Mouse (Mus musculus) forebrain, embryonic 13.5 days (tissue): ENCODE results near the gene Abl1. TPM values are rescaled to one million over a fixed set of nuclear protein-coding genes. Genes with fewer than 3 reads are reported as not detected.

Experiments used
- ATAC-seq: fragments of 200-750 bp; cut with Nextera tagmentation; 2 replicates; pipeline ENCODE4 v1.8.0; 2017
- H3K27ac ChIP-seq: fragments of 300-500 bp; sonication (generic); 2 replicates; pipeline ENCODE4 v1.5.1; 2015; ENCODE audit warnings: inconsistent platforms, mild to moderate bottlenecking, moderate library complexity
- H3K27me3 ChIP-seq: fragments of 300-500 bp; sonication (generic); 2 replicates; pipeline ENCODE4 v1.6.1; 2015; ENCODE audit warnings: mild to moderate bottlenecking, inconsistent platforms
- H3K36me3 ChIP-seq: fragments of 300-500 bp; sonication (generic); 2 replicates; pipeline ENCODE4 v1.6.1; 2015; ENCODE audit warnings: mild to moderate bottlenecking, inconsistent platforms; ENCODE audit not compliant: poor library complexity, severe bottlenecking
- H3K4me1 ChIP-seq: fragments of 300-500 bp; sonication (generic); 2 replicates; pipeline ENCODE4 v1.6.1; 2015; ENCODE audit warnings: inconsistent platforms
- H3K4me2 ChIP-seq: fragments of 300-500 bp; sonication (generic); 2 replicates; pipeline ENCODE4 v1.6.1; 2015; ENCODE audit warnings: inconsistent platforms, mild to moderate bottlenecking, moderate library complexity
- H3K4me3 ChIP-seq: fragments of 300-500 bp; sonication (generic); 2 replicates; pipeline ENCODE4 v1.5.1; 2015; ENCODE audit warnings: mild to moderate bottlenecking, inconsistent platforms
- H3K9ac ChIP-seq: fragments of 300-500 bp; sonication (generic); 2 replicates; pipeline ENCODE4 v1.6.1; 2015; ENCODE audit warnings: mild to moderate bottlenecking, inconsistent platforms
- H3K9me3 ChIP-seq: fragments of 300-500 bp; sonication (generic); replicated peaks from 2 replicates; pipeline ENCODE4 v1.6.1; 2016; ENCODE audit warnings: inconsistent platforms
- WGBS: fragments of 180-500 bp; shearing (Covaris S2); methylation state at CpG from one replicate; pipeline ENCODE4 v1.1.7; 2015; 5-methylcytosine and 5-hydroxymethylcytosine counted together
- polyA plus RNA-seq: library from polyadenylated mRNA; unstranded; fragments of >200 nt; fragmentation: Nextera tagmentation; extraction: Ambion mirVana; gene quantifications from 2 replicates; pipeline ENCODE4 v1.2.1, GENCODE M21; 2015

Gene Abl1
- polyA plus RNA-seq, 1 experiment from 2014 or later = 25.8 TPM

- Histone ChIP-seq H3K27ac (no peak overlapping the region), H3K9ac (no peak overlapping the region), H3K4me2 (no peak overlapping the region), H3K4me3 (no peak overlapping the region), H3K27me3 (no peaks in the 10 kb centered on the region), H3K36me3 (no peaks in the 10 kb centered on the region), H3K4me1 (peaks cover 3% of the 10 kb centered on the region; the same call in 1 of the 2 replicates), H3K9me3 (no peaks in the 10 kb centered on the region)
- no peak for ATAC-seq
- WGBS = 91% methylated on average over 9 of the region's 9 CpGs
Observed at GRCm38 (mm10) chr2:31727576-31728277, 39.6 kb downstream of the Abl1 start.

- peak overlapping the region; percentile 20; the same call in 1 of the 2 replicates for H3K27ac ChIP-seq
- no peaks in the 10 kb centered on the region for H3K27me3 ChIP-seq
- 91% methylated on average over 5 of the region's 5 CpGs for WGBS
- ATAC-seq = no peak
- H3K4me1 ChIP-seq = peaks cover 3% of the 10 kb centered on the region; the same call in 1 of the 2 replicates
- no peak overlapping the region for H3K9ac ChIP-seq
- no peaks in the 10 kb centered on the region for H3K9me3 ChIP-seq
- H3K36me3 ChIP-seq = no peaks in the 10 kb centered on the region
- no peak overlapping the region for H3K4me3 ChIP-seq
- no peak overlapping the region for H3K4me2 ChIP-seq
Observed at GRCm38 (mm10) chr2:31730640-31731039, 42.5 kb downstream of the Abl1 start.

- no peak overlapping the region for H3K4me2 ChIP-seq
- no peak overlapping the region for H3K9ac ChIP-seq
- no peak for ATAC-seq
- no peak overlapping the region for H3K4me3 ChIP-seq
- no peak overlapping the region for H3K27ac ChIP-seq
- H3K36me3 ChIP-seq = no peaks in the 10 kb centered on the region
- no peaks in the 10 kb centered on the region for H3K27me3 ChIP-seq
- H3K9me3 ChIP-seq = no peaks in the 10 kb centered on the region
- H3K4me1 ChIP-seq = peaks cover 3% of the 10 kb centered on the region; the same call in 1 of the 2 replicates
- WGBS = 96% methylated on average over 3 of the region's 3 CpGs
Observed at GRCm38 (mm10) chr2:31732497-31732896, 44.3 kb downstream of the Abl1 start.

GRCm38 (mm10) chr2:31733558-31733957, 45.4 kb downstream of the Abl1 start:
- H3K27ac ChIP-seq = no peak overlapping the region
- no peak overlapping the region for H3K4me2 ChIP-seq
- no peak overlapping the region for H3K4me3 ChIP-seq
- H3K9ac ChIP-seq = no peak overlapping the region
- no peaks in the 10 kb centered on the region for H3K27me3 ChIP-seq
- H3K9me3 ChIP-seq = no peaks in the 10 kb centered on the region
- ATAC-seq = no peak
- H3K4me1 ChIP-seq = peaks cover 3% of the 10 kb centered on the region; the same call in 1 of the 2 replicates
- WGBS = 83% methylated on average over 5 of the region's 5 CpGs
- no peaks in the 10 kb centered on the region for H3K36me3 ChIP-seq

GRCm38 (mm10) chr2:31739041-31739440, 50.9 kb downstream of the Abl1 start:
- H3K9ac ChIP-seq = no peak overlapping the region
- H3K4me2 ChIP-seq = no peak overlapping the region
- peaks cover 6% of the 10 kb centered on the region; the same call in 1 of the 2 replicates for H3K4me1 ChIP-seq
- H3K27ac ChIP-seq = no peak overlapping the region
- H3K4me3 ChIP-seq = no peak overlapping the region
- no peak for ATAC-seq
- no peaks in the 10 kb centered on the region for H3K36me3 ChIP-seq
- 85% methylated on average over 3 of the region's 3 CpGs for WGBS
- H3K9me3 ChIP-seq = no peaks in the 10 kb centered on the region
- H3K27me3 ChIP-seq = no peaks in the 10 kb centered on the region

GRCm38 (mm10) chr2:31741728-31742127, 53.6 kb downstream of the Abl1 start:
- 52% methylated on average over 1 of the region's 1 CpGs for WGBS

GRCm38 (mm10) chr2:31742134-31742533, 54.0 kb downstream of the Abl1 start:
- H3K9ac ChIP-seq = no peak overlapping the region
- H3K9me3 ChIP-seq = no peaks in the 10 kb centered on the region
- WGBS = 52% methylated on average over 7 of the region's 7 CpGs
- H3K27me3 ChIP-seq = no peaks in the 10 kb centered on the region
- H3K27ac ChIP-seq = no peak overlapping the region
- no peaks in the 10 kb centered on the region for H3K36me3 ChIP-seq
- H3K4me3 ChIP-seq = no peak overlapping the region
- no peak overlapping the region for H3K4me2 ChIP-seq
- ATAC-seq = no peak
- peaks cover 6% of the 10 kb centered on the region; the same call in 1 of the 2 replicates for H3K4me1 ChIP-seq

More at GRCm38 (mm10) chr2:31741728-31742127, 53.6 kb downstream of the Abl1 start:
- no peak for ATAC-seq
- no peak overlapping the region for H3K4me2 ChIP-seq
- H3K4me1 ChIP-seq = peaks cover 6% of the 10 kb centered on the region; the same call in 1 of the 2 replicates
- no peak overlapping the region for H3K27ac ChIP-seq
- H3K9ac ChIP-seq = no peak overlapping the region
- no peaks in the 10 kb centered on the region for H3K27me3 ChIP-seq
- no peaks in the 10 kb centered on the region for H3K9me3 ChIP-seq
- no peak overlapping the region for H3K4me3 ChIP-seq
- no peaks in the 10 kb centered on the region for H3K36me3 ChIP-seq

GRCm38 (mm10) chr2:31745741-31746243, 57.6 kb downstream of the Abl1 start:
- Histone ChIP-seq H3K9ac (no peak overlapping the region), H3K4me3 (no peak overlapping the region), H3K27me3 (no peaks in the 10 kb centered on the region), H3K4me1 (peaks cover 17% of the 10 kb centered on the region), H3K36me3 (no peaks in the 10 kb centered on the region), H3K9me3 (no peaks in the 10 kb centered on the region), H3K4me2 (no peak overlapping the region), H3K27ac (no peak overlapping the region)
- no peak for ATAC-seq

- Histone ChIP-seq H3K9ac (no peak overlapping the region), H3K36me3 (no peaks in the 10 kb centered on the region), H3K9me3 (no peaks in the 10 kb centered on the region), H3K4me1 (peaks cover 15% of the 10 kb centered on the region), H3K27me3 (no peaks in the 10 kb centered on the region), H3K4me2 (no peak overlapping the region), H3K4me3 (no peak overlapping the region), H3K27ac (no peak overlapping the region)
- ATAC-seq = no peak
- WGBS = 57% methylated on average over 4 of the region's 4 CpGs
Observed at GRCm38 (mm10) chr2:31746835-31747234, 58.7 kb downstream of the Abl1 start.

GRCm38 (mm10) chr2:31749046-31749709, 61.0 kb downstream of the Abl1 start:
- Histone ChIP-seq H3K4me1 (peaks cover 11% of the 10 kb centered on the region), H3K27me3 (no peaks in the 10 kb centered on the region), H3K4me2 (peak overlapping the region; percentile 5; the same call in 1 of the 2 replicates), H3K36me3 (no peaks in the 10 kb centered on the region), H3K9me3 (0 out of 2 replicates have a peak, but pooled peaks cover 6% of the 10 kb centered on the region), H3K9ac (no peak overlapping the region), H3K27ac (no peak overlapping the region; the same call in 1 of the 2 replicates), H3K4me3 (no peak overlapping the region)
- WGBS = 21% methylated on average over 10 of the region's 10 CpGs
- no peak for ATAC-seq

GRCm38 (mm10) chr2:31750133-31750532, 62.0 kb downstream of the Abl1 start:
- no peak for ATAC-seq
- 92% methylated on average over 5 of the region's 5 CpGs for WGBS
- H3K9me3 ChIP-seq = 0 out of 2 replicates have a peak, but pooled peaks cover 6% of the 10 kb centered on the region
- H3K36me3 ChIP-seq = 0 out of 2 replicates have a peak, but pooled peaks cover 5% of the 10 kb centered on the region
- no peak overlapping the region for H3K27ac ChIP-seq
- no peak overlapping the region for H3K4me2 ChIP-seq
- H3K9ac ChIP-seq = no peak overlapping the region
- H3K4me3 ChIP-seq = no peak overlapping the region
- peaks cover 11% of the 10 kb centered on the region for H3K4me1 ChIP-seq
- H3K27me3 ChIP-seq = no peaks in the 10 kb centered on the region

GRCm38 (mm10) chr2:31757472-31757871, 69.3 kb downstream of the Abl1 start:
- Histone ChIP-seq H3K9me3 (0 out of 2 replicates have a peak, but pooled peaks cover 6% of the 10 kb centered on the region), H3K27ac (no peak overlapping the region), H3K4me2 (no peak overlapping the region), H3K4me3 (no peak overlapping the region), H3K27me3 (no peaks in the 10 kb centered on the region), H3K9ac (no peak overlapping the region), H3K4me1 (peaks cover 47% of the 10 kb centered on the region), H3K36me3 (0 out of 2 replicates have a peak, but pooled peaks cover 5% of the 10 kb centered on the region)
- no peak for ATAC-seq
